28 mouse cellular contexts compared by ENCODE assay signal in the genomic region with DNA sequence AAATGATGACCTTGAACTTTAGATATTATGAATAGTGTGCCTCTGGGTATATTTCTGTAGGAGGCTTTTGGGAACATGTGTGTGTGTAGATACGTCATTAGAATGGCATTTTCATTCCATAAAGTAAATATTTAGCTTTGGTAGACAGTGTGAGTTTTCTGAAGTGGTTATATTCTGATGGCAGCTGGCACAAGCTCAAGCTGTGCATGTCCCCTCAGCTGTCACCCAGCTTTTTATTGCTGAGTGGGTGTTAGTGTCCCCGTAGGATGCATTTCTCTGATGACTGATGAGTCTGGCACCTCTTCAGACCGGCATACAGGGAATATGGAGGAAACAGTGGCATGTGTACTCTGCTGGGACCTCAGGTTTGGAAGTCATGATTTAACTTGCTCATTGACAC.
DNase-seq lines count a peak whose midpoint lies in the region; ATAC-seq and TF ChIP-seq lines count a peak whose summit lies in the region.
"Had no signal": no experiment of that assay in that cellular context is flagged by ENCODE, and none has a peak within 500 bp of the region (broad histone marks: within the 10 kb centered on the region; RNA-seq: fewer than 3 reads in every experiment).

No protein-coding gene starts in this region.

- no peak for ATAC-seq in embryonic facial prominence, embryonic 14.5 days (ENCODE audit: low read depth)
- peak; percentile 91 for ATAC-seq in lung, embryonic 14.5 days (ENCODE audit: insufficient read depth)
- ATAC-seq in lung, postnatal 0 days: peak; percentile 32
- ATAC-seq: activated CD4-positive, CD25-positive, alpha-beta regulatory T cell, adult 4 months; forebrain, embryonic 15.5 days; hindbrain, embryonic 16.5 days had no signal

- no peaks in the 10 kb centered on the region for H3K4me1 ChIP-seq in embryonic facial prominence, embryonic 14.5 days (ENCODE audit: control insufficient read depth, insufficient read depth, low read length)
- H3K4me1 ChIP-seq in embryonic facial prominence, embryonic 10.5 days: 0 out of 2 replicates have a peak, but pooled peaks cover 3% of the 10 kb centered on the region
- H3K4me1 ChIP-seq in lung, embryonic 14.5 days (ENCODE audit: insufficient read depth): no peaks in the 10 kb centered on the region
- no peaks in the 10 kb centered on the region for H3K4me1 ChIP-seq in lung, postnatal 0 days (ENCODE audit: insufficient read depth, low read depth, low read length)
- H3K4me1 ChIP-seq: embryonic facial prominence, embryonic 15.5 days; forebrain, embryonic 12.5 days; forebrain, embryonic 15.5 days; heart, embryonic 12.5 days; heart, embryonic 15.5 days; hindbrain, embryonic 10.5 days; hindbrain, embryonic 13.5 days had no signal

- no peak for TF ChIP-seq EP300 in lung, postnatal 0 days (IDR thresholded peaks at IDR 0.05)

- no peak overlapping the region for H3K9ac ChIP-seq in embryonic facial prominence, embryonic 14.5 days (ENCODE audit: low read depth, low read length)
- H3K9ac ChIP-seq in lung, embryonic 14.5 days: no peak overlapping the region
- no peak overlapping the region for H3K9ac ChIP-seq in lung, postnatal 0 days (replicated peaks; ENCODE audit: low read depth)
- H3K9ac ChIP-seq: embryonic facial prominence, embryonic 15.5 days; forebrain, embryonic 12.5 days; forebrain, embryonic 15.5 days; heart, embryonic 12.5 days; heart, embryonic 15.5 days; hindbrain, embryonic 13.5 days had no signal

- no peak for TF ChIP-seq CTCF in layer of hippocampus, adult 2 months (conservative IDR thresholded peaks at IDR 0.05)
- no peak for TF ChIP-seq CTCF in lung, embryonic 14.5 days (IDR thresholded peaks at IDR 0.05; ENCODE audit: low read depth)
- no peak for TF ChIP-seq CTCF in lung, postnatal 0 days (IDR thresholded peaks at IDR 0.05)

- no peaks in the 10 kb centered on the region for H3K27me3 ChIP-seq in embryonic facial prominence, embryonic 14.5 days (replicated peaks; ENCODE audit: control insufficient read depth, insufficient read depth, low read length)
- H3K27me3 ChIP-seq in embryonic facial prominence, embryonic 10.5 days (replicated peaks; ENCODE audit: low read depth, poor library complexity, severe bottlenecking): no peaks in the 10 kb centered on the region
- no peaks in the 10 kb centered on the region for H3K27me3 ChIP-seq in lung, embryonic 14.5 days (ENCODE audit: insufficient read depth, low read length)
- H3K27me3 ChIP-seq in lung, postnatal 0 days (replicated peaks; ENCODE audit: insufficient read depth, low read length): no peaks in the 10 kb centered on the region
- H3K27me3 ChIP-seq: embryonic facial prominence, embryonic 15.5 days; forebrain, embryonic 12.5 days; forebrain, embryonic 15.5 days; heart, embryonic 12.5 days; heart, embryonic 15.5 days; hindbrain, embryonic 13.5 days had no signal

- no peaks in the 10 kb centered on the region for H3K9me3 ChIP-seq in embryonic facial prominence, embryonic 14.5 days (ENCODE audit: control insufficient read depth, low read length)
- H3K9me3 ChIP-seq in embryonic facial prominence, embryonic 10.5 days: no peaks in the 10 kb centered on the region
- H3K9me3 ChIP-seq in lung, embryonic 14.5 days (ENCODE audit: low read depth, low read length): no peaks in the 10 kb centered on the region
- H3K9me3 ChIP-seq in lung, postnatal 0 days (ENCODE audit: low read length): no peaks in the 10 kb centered on the region
- H3K9me3 ChIP-seq: embryonic facial prominence, embryonic 15.5 days; forebrain, embryonic 12.5 days; forebrain, embryonic 15.5 days; heart, embryonic 12.5 days; heart, embryonic 15.5 days had no signal

- 70% methylated on average over 3 of the region's 3 CpGs for WGBS in embryonic facial prominence, embryonic 14.5 days
- 83% methylated on average over 3 of the region's 3 CpGs for whole genome bisulfite sequencing in embryonic facial prominence, embryonic 10.5 days
- whole genome bisulfite sequencing in lung, embryonic 14.5 days: 21% methylated on average over 3 of the region's 3 CpGs
- 28% methylated on average over 3 of the region's 3 CpGs for WGBS in lung, postnatal 0 days

- peak; percentile 22 for DNase-seq in embryonic facial prominence, embryonic 14.5 days (ENCODE audit: low spot score)
- DNase-seq in embryonic facial prominence, embryonic 10.5 days (ENCODE audit: low spot score): no peak
- peak; percentile 10 to 15 for DNase-seq in layer of hippocampus, adult 2 months (ENCODE audit: low spot score in 2 of 2)
- no peak for DNase-seq in layer of hippocampus, postnatal 25 days (ENCODE audit: extremely low spot score in 1 of 2, low spot score in 1 of 2)
- peak; percentile 70 for DNase-seq in lung, embryonic 14.5 days
- DNase-seq in lung, postnatal 14 days: no peak
- DNase-seq in lung, postnatal 0 days (ENCODE audit: low spot score): peak; percentile 21
- no peak for DNase-seq in lung, adult 18-20 months
- DNase-seq: adrenal gland, adult 8-10 months; adrenal gland, postnatal 25 days; cerebellum, adult 11-12 months; cerebellum, adult 8-10 months; cerebellum, postnatal 10 days; cerebellum, postnatal 36 days; embryo, embryonic 11 days; gastrocnemius, postnatal 10 days; gastrocnemius, postnatal 36 days; heart, postnatal 10 days; heart, postnatal 36 days had no signal

- no peak overlapping the region for H3K4me2 ChIP-seq in embryonic facial prominence, embryonic 14.5 days (ENCODE audit: low read depth, low read length)
- no peak overlapping the region for H3K4me2 ChIP-seq in lung, embryonic 14.5 days
- no peak overlapping the region for H3K4me2 ChIP-seq in lung, postnatal 0 days (replicated peaks; ENCODE audit: low read depth, low read length)
- H3K4me2 ChIP-seq: embryonic facial prominence, embryonic 15.5 days; forebrain, embryonic 12.5 days; forebrain, embryonic 15.5 days; heart, embryonic 12.5 days; heart, embryonic 15.5 days; hindbrain, embryonic 13.5 days had no signal

- no peak overlapping the region for H3K27ac ChIP-seq in embryonic facial prominence, embryonic 14.5 days (replicated peaks; ENCODE audit: low read depth, low read length)
- no peak overlapping the region for H3K27ac ChIP-seq in embryonic facial prominence, embryonic 10.5 days (replicated peaks)
- H3K27ac ChIP-seq in layer of hippocampus, adult 2 months: no peak overlapping the region
- H3K27ac ChIP-seq in lung, embryonic 14.5 days (ENCODE audit: low read depth): no peak overlapping the region
- no peak overlapping the region for H3K27ac ChIP-seq in lung, postnatal 0 days (ENCODE audit: low read length)
- H3K27ac ChIP-seq: embryonic facial prominence, embryonic 15.5 days; forebrain, embryonic 12.5 days; forebrain, embryonic 15.5 days; heart, embryonic 15.5 days; hindbrain, embryonic 10.5 days; hindbrain, embryonic 13.5 days had no signal

- H3K36me3 ChIP-seq in embryonic facial prominence, embryonic 14.5 days (ENCODE audit: control insufficient read depth, insufficient read depth, low read length): no peaks in the 10 kb centered on the region
- no peaks in the 10 kb centered on the region for H3K36me3 ChIP-seq in embryonic facial prominence, embryonic 10.5 days (replicated peaks)
- H3K36me3 ChIP-seq in lung, embryonic 14.5 days (ENCODE audit: insufficient read depth): no peaks in the 10 kb centered on the region
- H3K36me3 ChIP-seq in lung, postnatal 0 days (ENCODE audit: insufficient read depth, low read length): no peaks in the 10 kb centered on the region
- H3K36me3 ChIP-seq: embryonic facial prominence, embryonic 15.5 days; forebrain, embryonic 12.5 days; forebrain, embryonic 15.5 days; heart, embryonic 12.5 days; heart, embryonic 15.5 days; hindbrain, embryonic 10.5 days; hindbrain, embryonic 13.5 days had no signal

- H3K4me3 ChIP-seq in embryonic facial prominence, embryonic 14.5 days (ENCODE audit: low read depth, low read length): no peak overlapping the region
- no peak overlapping the region for H3K4me3 ChIP-seq in embryonic facial prominence, embryonic 10.5 days
- H3K4me3 ChIP-seq in layer of hippocampus, adult 2 months: no peak overlapping the region
- H3K4me3 ChIP-seq in lung, embryonic 14.5 days (ENCODE audit: low read depth, low read length): no peak overlapping the region
- no peak overlapping the region for H3K4me3 ChIP-seq in lung, postnatal 0 days (ENCODE audit: low read depth, low read length)
- H3K4me3 ChIP-seq: embryonic facial prominence, embryonic 15.5 days; forebrain, embryonic 12.5 days; forebrain, embryonic 15.5 days; heart, embryonic 12.5 days; heart, embryonic 15.5 days; hindbrain, embryonic 10.5 days; hindbrain, embryonic 13.5 days had no signal

Comparison
In these comparisons a context has a peak if more than half of its experiments do, and no peak if none do; other contexts are left out.
1. DNase-seq: peak in embryonic facial prominence, embryonic 14.5 days (single experiment), layer of hippocampus, adult 2 months (2 of 2), lung, embryonic 14.5 days (single experiment) and lung, postnatal 0 days (single experiment); none in embryonic facial prominence, embryonic 10.5 days (single experiment), layer of hippocampus, postnatal 25 days (0 of 2), lung, postnatal 14 days (single experiment) and lung, adult 18-20 months (0 of 2).